Mouse (Mus musculus) intestine, embryonic 14.5 days (tissue): ENCODE results near the gene Rad23a. TPM values are rescaled to one million over a fixed set of nuclear protein-coding genes. Genes with fewer than 3 reads are reported as not detected.

Experiments
- ATAC-seq: fragments of 200-750 bp; cut with Nextera tagmentation; replicated peaks from 2 replicates; pipeline ENCODE4 v1.8.0; 2017; ENCODE audit warnings: low read depth, moderate number of reproducible peaks, moderate TSS enrichment, moderate library complexity; ENCODE audit not compliant: low FRiP score, low TSS enrichment
- DNase-seq: peaks from one replicate; pipeline ENCODE4 v3.0.0-alpha.2; 2018; ENCODE audit warnings: low spot score
- H3K27ac ChIP-seq: fragments of 300-500 bp; sonication (generic); 2 replicates; pipeline ENCODE4 v1.5.1; 2014; ENCODE audit warnings: low read depth, mild to moderate bottlenecking, control low read depth
- H3K27me3 ChIP-seq: fragments of 300-500 bp; sonication (generic); replicated peaks from 2 replicates; pipeline ENCODE4 v1.6.1; 2014; ENCODE audit warnings: low read length, control low read depth; ENCODE audit not compliant: control insufficient read depth, insufficient read depth
- H3K36me3 ChIP-seq: fragments of 300-500 bp; sonication (generic); 2 replicates; pipeline ENCODE4 v1.6.1; 2014; ENCODE audit warnings: low read length, control low read depth; ENCODE audit not compliant: control insufficient read depth, insufficient read depth
- H3K4me1 ChIP-seq: fragments of 300-500 bp; sonication (generic); replicated peaks from 2 replicates; pipeline ENCODE4 v1.6.1; 2014; ENCODE audit warnings: low read length, control low read depth, mixed read lengths; ENCODE audit not compliant: control insufficient read depth, insufficient read depth
- H3K4me2 ChIP-seq: fragments of 300-500 bp; sonication (generic); 2 replicates; pipeline ENCODE4 v1.6.1; 2014; ENCODE audit warnings: low read length
- H3K4me3 ChIP-seq: fragments of 300-500 bp; sonication (generic); 2 replicates; pipeline ENCODE4 v1.5.1; 2014; ENCODE audit warnings: low read depth, low read length, control low read depth, mixed read lengths
- H3K9ac ChIP-seq: fragments of 300-500 bp; sonication (generic); 2 replicates; pipeline ENCODE4 v1.6.1; 2014; ENCODE audit warnings: mild to moderate bottlenecking, low read length
- H3K9me3 ChIP-seq: fragments of 300-500 bp; sonication (generic); 2 replicates; pipeline ENCODE4 v1.6.1; 2016; ENCODE audit warnings: low read length, control low read depth; ENCODE audit not compliant: control insufficient read depth
- WGBS: fragments of 180-500 bp; shearing (Covaris S2); extraction: QIAGEN DNeasy Blood & Tissue Kit; methylation state at CpG from one replicate; pipeline ENCODE4 v1.1.7; 2014; 5-methylcytosine and 5-hydroxymethylcytosine counted together
- polyA plus RNA-seq: library from polyadenylated mRNA; unstranded; fragments of >200 nt; fragmentation: Nextera tagmentation; extraction: Ambion mirVana; gene quantifications from 2 replicates; pipeline ENCODE4 v1.2.1, GENCODE M21; 2014

The Rad23a gene
- polyA plus RNA-seq, 1 experiment from 2014 or later: 129 TPM

DNA sequence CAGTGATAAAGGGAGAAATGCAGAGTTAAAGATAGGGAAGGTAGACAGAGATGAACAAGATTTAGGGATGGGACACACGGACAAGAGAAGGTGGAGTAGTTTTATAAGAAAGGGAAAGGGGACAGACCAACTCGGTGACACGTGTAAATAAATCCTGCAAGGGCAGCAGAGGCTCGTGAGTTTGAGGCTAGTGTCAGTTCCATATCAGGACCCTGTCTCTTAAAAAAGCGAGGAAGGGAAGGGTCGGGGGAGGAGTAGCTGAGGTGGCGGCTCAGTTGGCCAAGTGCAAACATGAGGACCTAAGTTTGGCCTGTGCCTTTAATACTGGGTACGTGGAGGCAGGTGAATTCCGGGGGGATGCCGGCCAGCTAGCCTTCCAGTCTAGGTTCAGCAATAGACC is 29.2 kb downstream of the Rad23a start:
- Histone ChIP-seq H3K9ac (0 out of 2 replicates have a peak overlapping the region, but pooled peaks have one; percentile 16), H3K36me3 (no peaks in the 10 kb centered on the region), H3K27ac (no peak overlapping the region), H3K4me2 (peak overlapping the region; percentile 55), H3K4me1 (0 out of 2 replicates have a peak, but pooled peaks cover 3% of the 10 kb centered on the region), H3K4me3 (peak overlapping the region; percentile 27), H3K27me3 (peaks cover 52% of the 10 kb centered on the region), H3K9me3 (no peaks in the 10 kb centered on the region)
- no peak for ATAC-seq
- DNase-seq: no peak
- 26% methylated on average over 10 of the region's 10 CpGs for WGBS

DNA sequence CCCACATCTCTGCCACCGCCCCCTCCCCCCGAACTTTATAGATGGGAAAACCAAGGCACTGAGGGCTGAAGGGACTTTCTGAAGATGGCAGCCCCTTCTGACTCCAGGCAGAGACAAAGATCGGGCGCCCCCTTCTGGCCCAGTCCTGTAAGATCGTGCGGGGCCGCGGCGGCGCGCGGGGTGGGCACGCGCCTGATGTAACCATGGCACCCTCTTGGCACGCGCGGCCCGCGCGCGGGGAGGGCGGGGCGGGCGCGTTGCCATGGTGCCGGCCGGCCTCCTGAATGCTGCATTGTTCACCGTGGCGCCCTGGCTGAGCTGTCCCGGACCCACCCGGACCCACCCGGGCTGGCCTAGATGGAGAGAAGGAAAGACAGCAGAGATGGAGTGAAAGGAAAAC is 29.6 kb downstream of the Rad23a start:
- Histone ChIP-seq H3K36me3 (no peaks in the 10 kb centered on the region), H3K27me3 (peaks cover 52% of the 10 kb centered on the region), H3K4me3 (peak overlapping the region; percentile 27), H3K9ac (0 out of 2 replicates have a peak overlapping the region, but pooled peaks have one; percentile 16), H3K27ac (no peak overlapping the region), H3K4me1 (0 out of 2 replicates have a peak, but pooled peaks cover 3% of the 10 kb centered on the region), H3K4me2 (peak overlapping the region; percentile 55), H3K9me3 (no peaks in the 10 kb centered on the region)
- ATAC-seq (peak; percentile 71), DNase-seq (peak; percentile 97)
- WGBS: under 1% methylated on average over 32 of the region's 32 CpGs

DNA sequence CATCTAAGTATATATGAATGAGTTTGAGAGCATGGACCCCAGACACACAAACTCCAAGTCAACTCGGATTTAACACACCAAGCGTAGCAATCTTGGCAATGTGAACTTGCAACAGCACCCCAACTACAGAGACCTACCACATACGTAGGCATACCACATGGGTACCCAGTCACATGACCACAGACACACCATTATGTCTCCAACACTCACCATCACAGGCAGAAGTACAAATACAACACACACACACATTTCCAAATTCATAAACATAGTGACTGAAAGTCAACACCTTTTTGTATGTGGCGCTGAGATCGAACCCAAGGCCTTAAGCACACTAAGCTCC is 30.6 kb downstream of the Rad23a start:
- no peaks in the 10 kb centered on the region for H3K36me3 ChIP-seq
- H3K4me3 ChIP-seq: no peak overlapping the region
- H3K27me3 ChIP-seq: peaks cover 60% of the 10 kb centered on the region
- H3K9ac ChIP-seq: no peak overlapping the region
- no peak for ATAC-seq
- 0 out of 2 replicates have a peak, but pooled peaks cover 3% of the 10 kb centered on the region for H3K4me1 ChIP-seq
- no peak for DNase-seq
- no peak overlapping the region for H3K27ac ChIP-seq
- H3K4me2 ChIP-seq: no peak overlapping the region
- no peaks in the 10 kb centered on the region for H3K9me3 ChIP-seq
- 73% methylated on average over 5 of the region's 5 CpGs for WGBS

DNA sequence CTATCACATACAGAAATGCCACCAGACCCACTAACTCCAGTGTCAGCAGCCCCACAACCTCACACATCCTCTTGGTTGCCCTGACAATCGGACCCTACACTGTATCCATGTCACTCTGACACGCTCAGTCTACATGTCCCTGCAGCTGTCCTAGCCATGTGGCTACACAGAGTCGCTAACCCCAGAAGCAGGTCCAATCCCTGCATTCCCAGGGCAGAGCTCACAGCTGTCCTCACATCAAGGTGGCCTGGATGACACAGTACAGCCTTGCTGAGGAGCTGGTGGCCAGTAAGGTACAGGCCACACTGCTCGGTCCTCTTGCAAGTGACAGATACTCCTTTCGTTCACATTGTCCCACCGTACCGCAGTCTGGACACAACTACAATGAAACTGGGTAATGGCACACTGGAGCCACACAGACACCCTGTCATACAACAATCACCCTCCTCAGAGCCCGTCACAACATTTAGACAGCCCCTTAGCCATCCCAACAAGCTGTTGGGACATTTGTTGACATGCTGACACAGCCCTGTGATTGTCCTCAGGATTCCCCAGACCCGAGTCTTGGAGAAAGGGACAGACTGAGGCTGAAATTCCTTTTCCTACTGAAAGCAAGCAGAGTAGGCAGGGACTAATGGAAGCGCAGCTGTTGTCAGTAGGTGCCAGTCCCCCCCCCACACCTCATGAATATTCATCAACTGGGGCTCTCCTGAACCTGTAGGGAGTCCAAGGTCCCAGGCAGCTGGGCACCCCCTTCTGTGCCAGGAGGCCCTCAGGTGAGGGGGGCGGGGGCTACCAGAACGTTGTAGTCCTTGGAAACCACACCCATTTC is 31.1 kb downstream of the Rad23a start:
- ATAC-seq (no peak), DNase-seq (no peak)
- Histone ChIP-seq H3K36me3 (no peaks in the 10 kb centered on the region), H3K4me2 (no peak overlapping the region), H3K4me1 (0 out of 2 replicates have a peak, but pooled peaks cover 3% of the 10 kb centered on the region), H3K27ac (no peak overlapping the region), H3K9me3 (no peaks in the 10 kb centered on the region), H3K4me3 (no peak overlapping the region), H3K9ac (no peak overlapping the region), H3K27me3 (peaks cover 60% of the 10 kb centered on the region)
- WGBS: 61% methylated on average over 12 of the region's 12 CpGs

DNA sequence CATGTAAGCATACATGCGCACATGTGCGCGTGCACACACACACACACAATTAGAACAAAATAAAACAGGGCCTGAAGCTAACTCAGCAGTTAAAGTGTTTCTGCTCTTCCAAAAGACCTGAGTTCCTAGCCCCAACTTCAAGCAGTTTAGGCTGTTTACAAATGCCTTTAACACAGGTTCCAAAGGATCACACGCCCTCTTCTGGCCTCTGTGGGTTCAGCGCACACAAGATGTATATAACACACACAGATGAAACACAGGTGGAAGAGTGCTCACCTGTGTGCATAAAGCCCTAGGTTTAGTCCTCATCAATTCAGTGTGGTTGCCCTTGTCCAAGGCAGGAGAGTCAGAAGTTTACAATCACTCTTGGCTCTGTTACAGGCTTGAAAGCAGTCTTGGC is 34.4 kb downstream of the Rad23a start:
- ATAC-seq: no peak
- WGBS: 88% methylated on average over 5 of the region's 5 CpGs
- no peak overlapping the region for H3K4me2 ChIP-seq
- DNase-seq: no peak
- H3K4me1 ChIP-seq: 0 out of 2 replicates have a peak, but pooled peaks cover 2% of the 10 kb centered on the region
- peaks cover 69% of the 10 kb centered on the region for H3K27me3 ChIP-seq
- no peak overlapping the region for H3K9ac ChIP-seq
- no peak overlapping the region for H3K27ac ChIP-seq
- H3K36me3 ChIP-seq: no peaks in the 10 kb centered on the region
- no peak overlapping the region for H3K4me3 ChIP-seq
- H3K9me3 ChIP-seq: no peaks in the 10 kb centered on the region

DNA sequence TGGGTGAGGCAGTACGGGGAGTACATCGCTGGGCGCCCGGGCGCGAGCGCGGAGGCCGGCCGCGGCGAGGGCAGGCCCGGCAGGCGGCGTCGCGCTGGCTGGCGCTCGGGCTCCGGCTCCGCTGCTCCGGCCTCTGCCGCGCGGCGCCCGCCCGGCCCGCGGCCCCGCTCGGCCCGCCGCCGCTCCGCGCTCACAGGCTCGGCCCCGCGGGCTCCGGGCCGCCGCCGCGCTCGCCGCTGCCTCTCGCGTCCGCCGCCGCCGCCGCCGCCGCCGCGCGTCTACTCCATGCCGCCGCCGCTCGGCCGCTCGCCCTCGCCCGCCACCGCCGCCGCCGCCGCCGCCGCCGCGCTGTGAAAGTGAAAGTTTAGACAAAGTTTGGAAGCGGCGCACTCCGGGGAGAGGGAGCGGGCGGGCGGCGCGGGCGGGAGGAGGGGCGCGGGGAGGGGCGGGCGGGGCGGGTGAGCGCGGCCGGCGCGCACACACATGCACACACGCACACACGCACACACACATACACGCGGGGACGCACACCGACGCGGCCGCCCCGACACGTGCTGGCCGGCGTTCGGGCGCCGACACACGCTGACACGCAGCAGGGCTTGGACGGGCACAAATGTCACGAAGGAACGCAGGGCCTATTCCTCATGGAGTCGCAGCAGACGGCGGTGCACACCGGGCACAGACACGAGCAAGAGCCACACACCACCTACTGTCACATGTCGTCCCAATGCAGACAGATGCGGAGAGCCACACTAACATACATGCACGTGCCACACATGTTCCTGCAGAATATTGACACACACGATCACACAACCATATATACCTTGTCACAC is 40.2 kb downstream of the Rad23a start, which contains the start of gene Nfix:
TSS of gene Nfix (minus strand) at position 346 of the 833 bp plus-strand sequence.
- DNase-seq: peak; percentile 76
- 3% methylated on average over 39 of the region's 125 CpGs for WGBS

DNA sequence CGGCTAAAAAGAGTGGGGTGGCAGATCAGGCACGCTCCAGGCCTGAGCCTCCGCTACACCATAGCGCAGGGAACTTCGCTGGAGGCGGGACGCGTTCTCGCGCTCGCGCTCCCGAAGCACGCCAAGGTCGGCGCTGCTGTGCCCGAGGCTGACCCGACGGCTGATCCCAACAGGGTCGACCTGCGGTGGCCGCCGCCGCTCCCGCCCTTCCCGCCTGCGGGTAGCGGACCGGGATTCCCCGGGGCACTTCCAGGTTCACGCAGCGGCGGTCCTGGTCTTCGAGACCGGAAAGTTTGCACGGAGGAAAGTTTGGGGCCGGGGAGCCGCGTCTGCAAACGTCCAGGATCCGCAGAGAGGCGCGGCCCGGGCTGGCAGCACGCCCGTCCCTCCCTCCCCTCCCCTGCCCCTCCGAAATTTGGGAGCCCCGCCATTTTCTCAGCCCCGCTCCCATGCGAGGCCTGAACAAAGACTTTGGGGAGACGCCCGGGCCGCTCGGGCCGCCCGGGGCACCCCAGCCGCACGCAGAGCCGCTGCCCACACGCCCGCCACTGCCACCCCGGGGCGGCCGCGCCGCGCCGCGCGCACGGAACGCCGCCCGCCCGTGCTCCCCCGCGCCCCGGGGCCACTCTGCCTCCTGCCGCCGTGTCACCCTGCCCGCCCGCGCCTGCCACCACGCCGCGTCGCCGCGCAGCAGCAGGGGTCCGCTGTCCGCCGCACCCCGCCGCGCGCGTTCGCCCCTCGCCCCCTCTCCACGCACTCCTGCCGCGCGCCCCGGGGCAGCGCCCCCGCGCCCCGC is 41.1 kb downstream of the Rad23a start:
- Histone ChIP-seq H3K4me1 (peaks cover 10% of the 10 kb centered on the region; the same call in 1 of the 2 replicates), H3K4me3 (peak overlapping the region; percentile 63), H3K36me3 (no peaks in the 10 kb centered on the region), H3K4me2 (peak overlapping the region; percentile 69), H3K9me3 (no peaks in the 10 kb centered on the region), H3K27me3 (peaks cover 88% of the 10 kb centered on the region), H3K27ac (no peak overlapping the region), H3K9ac (peak overlapping the region; percentile 80)
- 1% methylated on average over 77 of the region's 108 CpGs for WGBS
- DNase-seq (peak; percentile 82), ATAC-seq (peak; percentile 29; the same call in 1 of the 2 replicates)

More for the DNA sequence above, 40.2 kb downstream of the Rad23a start, which contains the start of gene Nfix:
- no peaks in the 10 kb centered on the region for H3K36me3 ChIP-seq
- H3K4me3 ChIP-seq: peak within 1 kb of the TSS; percentile 63
- peak; percentile 36 for ATAC-seq
- peak within 1 kb of the TSS; percentile 80 for H3K9ac ChIP-seq
- peaks cover 87% of the 10 kb centered on the region for H3K27me3 ChIP-seq
- H3K9me3 ChIP-seq: no peaks in the 10 kb centered on the region
- H3K27ac ChIP-seq: no peak within 1 kb of the TSS
- peaks cover 10% of the 10 kb centered on the region; the same call in 1 of the 2 replicates for H3K4me1 ChIP-seq
- peak within 1 kb of the TSS; percentile 69 for H3K4me2 ChIP-seq
